Mouse (Mus musculus) skeletal muscle tissue, postnatal 0 days (tissue): ENCODE data around the gene Olfr1391. TPM values are rescaled to one million over a fixed set of nuclear protein-coding genes. Genes with fewer than 3 reads are reported as not detected.

Source experiments
- polyA plus RNA-seq: library from polyadenylated mRNA; unstranded; fragments of >200 nt; fragmentation: Nextera tagmentation; extraction: Ambion mirVana; gene quantifications from 2 replicates; pipeline ENCODE4 v1.2.1, GENCODE M21; 2015

Gene Olfr1391
- polyA plus RNA-seq = not detected in 2 replicates

GRCm38 (mm10) chr11:49322442-49322841 is at the start of gene Olfr1391:
Olfr1391 (plus strand) TSS chr11:49322742.

DNA sequence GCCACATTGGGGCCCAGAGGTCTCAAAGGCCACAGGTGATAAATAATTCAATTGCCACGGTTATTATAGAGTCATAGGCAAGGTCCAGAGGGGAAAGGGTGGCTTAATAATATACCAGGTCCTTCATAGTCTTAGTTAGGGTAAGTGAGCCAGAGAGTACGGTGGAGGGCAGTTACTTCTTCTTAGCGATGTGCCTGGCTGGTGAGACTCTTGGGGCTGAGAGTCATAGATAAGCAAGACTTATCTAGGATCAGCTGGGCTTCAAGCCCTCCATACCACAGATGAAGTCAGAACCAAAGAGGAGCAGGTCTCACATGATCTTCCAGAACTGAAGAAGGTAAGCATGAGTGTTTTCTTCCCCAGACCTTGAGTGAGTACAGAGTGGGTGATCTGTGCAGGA is 44.3 kb upstream of the Olfr1391 start, which contains the start of gene Olfr1393:
Olfr1393 (plus strand) TSS at position 83 of the 400 bp plus-strand sequence.

DNA sequence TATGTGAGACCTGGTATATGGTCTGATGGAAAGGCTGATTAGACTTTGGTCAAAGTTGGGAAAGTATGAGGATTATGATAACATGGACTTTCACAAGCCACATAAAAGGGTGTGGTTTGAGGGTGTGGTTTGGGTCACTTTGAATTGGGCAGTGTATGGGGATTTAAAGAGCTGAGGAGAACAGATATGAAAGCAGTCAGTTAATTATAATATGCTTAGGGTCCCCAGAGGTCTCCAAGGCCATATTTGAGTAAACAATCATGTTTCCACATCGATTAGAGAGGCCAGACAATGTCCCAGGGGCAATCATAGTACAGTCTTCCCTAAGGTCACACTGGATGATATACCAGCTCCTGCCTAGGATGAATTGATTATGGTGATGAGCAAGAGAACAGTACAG is 37.6 kb upstream of the Olfr1391 start, which contains the start of gene Olfr1392:
Olfr1392 (plus strand) TSS at position 301 of the 400 bp plus-strand sequence.

GRCm38 (mm10) chr11:49304441-49304840 is 18.1 kb upstream of the Olfr1391 start, which contains the start of gene Olfr10:
Olfr10 (plus strand) TSS chr11:49304741.

DNA sequence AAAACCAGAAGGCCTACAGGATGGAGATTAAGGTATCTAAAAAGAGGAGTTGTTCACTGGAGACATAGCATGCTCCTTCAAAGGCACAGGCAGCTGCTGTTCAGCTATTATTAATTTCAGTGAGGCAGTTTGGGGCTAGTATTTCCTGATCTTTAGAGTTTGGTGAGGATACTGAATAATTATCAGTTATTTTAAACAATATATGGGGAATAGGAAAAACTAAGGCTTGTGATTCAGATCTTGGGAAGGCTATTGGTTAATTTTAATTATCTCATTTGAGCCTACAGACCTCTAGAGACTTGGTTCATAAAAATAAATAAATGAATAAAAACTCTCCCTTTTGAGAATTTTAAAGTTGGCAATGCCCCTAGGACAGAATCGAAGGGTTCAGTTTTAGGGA is 12.3 kb downstream of the Olfr1391 start, which contains the start of gene Olfr1390:
Olfr1390 (plus strand) TSS at position 301 of the 400 bp plus-strand sequence.

Other genes with a start within 250 kb of the Olfr1391 start
- 2.7 and 3.1 TPM in 2 replicates for gene Ifi47, start 246.2 kb upstream of the Olfr1391 start, polyA plus RNA-seq
- gene Olfr1396, start 207.9 kb upstream of the Olfr1391 start, polyA plus RNA-seq = 0.12 and 0.13 TPM in 2 replicates
- gene Olfr1395, start 180.5 kb upstream of the Olfr1391 start, polyA plus RNA-seq = not detected in 2 replicates
- not detected in 2 replicates for gene Olfr1394, start 168.4 kb upstream of the Olfr1391 start, polyA plus RNA-seq
- gene Btnl9, start 135.6 kb upstream of the Olfr1391 start, polyA plus RNA-seq = 3.6 and 4.6 TPM in 2 replicates
- gene Zfp62, start 119.5 kb upstream of the Olfr1391 start, polyA plus RNA-seq = 13.0 and 14.6 TPM in 2 replicates
- gene Mgat1, start 78.6 kb upstream of the Olfr1391 start, polyA plus RNA-seq = 37.9 and 43.1 TPM in 2 replicates
- 0.09 TPM in 1 of 2 replicates, not detected in the other for gene Olfr1393, start 44.4 kb upstream of the Olfr1391 start, polyA plus RNA-seq
- gene Olfr1392, start 37.5 kb upstream of the Olfr1391 start, polyA plus RNA-seq = not detected in 2 replicates
- not detected in 2 replicates for gene Olfr10, start 18.0 kb upstream of the Olfr1391 start, polyA plus RNA-seq
- gene Olfr1390, start 12.4 kb downstream of the Olfr1391 start, polyA plus RNA-seq = not detected in 2 replicates
- not detected in 2 replicates for gene Olfr1389, start 100.3 kb downstream of the Olfr1391 start, polyA plus RNA-seq
- not detected in 2 replicates for gene Olfr1388, start 113.9 kb downstream of the Olfr1391 start, polyA plus RNA-seq
- not detected in 2 replicates for gene Olfr1387, start 132.6 kb downstream of the Olfr1391 start, polyA plus RNA-seq
- not detected in 2 replicates for gene Olfr1386, start 142.3 kb downstream of the Olfr1391 start, polyA plus RNA-seq
- gene Olfr1385, start 166.3 kb downstream of the Olfr1391 start, polyA plus RNA-seq = not detected in 2 replicates
- not detected in 2 replicates for gene Olfr1384, start 184.0 kb downstream of the Olfr1391 start, polyA plus RNA-seq
- gene Olfr1383, start 196.9 kb downstream of the Olfr1391 start, polyA plus RNA-seq = not detected in 2 replicates
- not detected in 2 replicates for gene Olfr1382, start 205.5 kb downstream of the Olfr1391 start, polyA plus RNA-seq
- not detected in 2 replicates for gene Olfr1381, start 220.7 kb downstream of the Olfr1391 start, polyA plus RNA-seq
- not detected in 2 replicates for gene Olfr1380, start 234.1 kb downstream of the Olfr1391 start, polyA plus RNA-seq